Mouse (Mus musculus) small intestine, adult 2 months (tissue): ENCODE measurements around the gene Fbn1. TPM values are rescaled to one million over a fixed set of nuclear protein-coding genes. Genes with fewer than 3 reads are reported as not detected.
A peak's percentile ranks its signal among the peaks of the same experiment; 100 is the strongest.

Experiments
- H3K27ac ChIP-seq: fragments of 200-500 bp; 2 replicates; pipeline ENCODE4 v1.5.1; 2012; ENCODE audit warnings: low read depth, low read length, control low read depth, inconsistent platforms; ENCODE audit not compliant: insufficient read depth
- H3K27me3 ChIP-seq: fragments of 200-500 bp; 2 replicates; pipeline ENCODE4 v1.6.1; 2012; ENCODE audit warnings: mild to moderate bottlenecking, moderate library complexity, low read length, inconsistent platforms; ENCODE audit not compliant: control insufficient read depth, insufficient read depth
- H3K36me3 ChIP-seq: fragments of 200-500 bp; 2 replicates; pipeline ENCODE4 v1.6.1; 2012; ENCODE audit warnings: mild to moderate bottlenecking, low read length, control low read depth, inconsistent platforms; ENCODE audit not compliant: control insufficient read depth, insufficient read depth
- H3K4me1 ChIP-seq: fragments of 200-500 bp; 2 replicates; pipeline ENCODE4 v1.6.1; 2012; ENCODE audit warnings: low read length, inconsistent platforms, mixed read lengths; ENCODE audit not compliant: control insufficient read depth, insufficient read depth, insufficient read length
- H3K4me3 ChIP-seq: fragments of 200-500 bp; 2 replicates; pipeline ENCODE4 v1.5.1; 2012; ENCODE audit warnings: low read depth, mild to moderate bottlenecking, control low read depth, inconsistent platforms, low read length, moderate library complexity
- CTCF ChIP-seq: fragments of 200-500 bp; IDR thresholded peaks from 2 replicates; pipeline ENCODE4 v1.5.1; 2012; ENCODE audit warnings: low read depth, mild to moderate bottlenecking, control low read depth, inconsistent platforms, low read length, moderate library complexity, mixed read lengths; ENCODE audit not compliant: insufficient replicate concordance, insufficient read length; ENCODE audit errors: extremely low read depth
- POLR2A ChIP-seq: fragments of 200-500 bp; IDR thresholded peaks from 2 replicates; pipeline ENCODE4 v1.6.1; 2012; ENCODE audit warnings: low read depth, mild to moderate bottlenecking, control low read depth, inconsistent platforms, low read length, moderate library complexity
- WGBS: fragments of 180-500 bp; shearing (Covaris S2); methylation state at CpG from one replicate; pipeline ENCODE4 v1.1.7; 2018; 5-methylcytosine and 5-hydroxymethylcytosine counted together
- polyA plus RNA-seq: library from polyadenylated mRNA; depleted of rRNA; stranded (reverse); fragments of >200 nt; gene quantifications from 2 replicates; pipeline ENCODE4 v1.2.3, GENCODE M21; 2012

Fbn1 gene
- polyA plus RNA-seq, 1 experiment, result 5.1 TPM

DNA sequence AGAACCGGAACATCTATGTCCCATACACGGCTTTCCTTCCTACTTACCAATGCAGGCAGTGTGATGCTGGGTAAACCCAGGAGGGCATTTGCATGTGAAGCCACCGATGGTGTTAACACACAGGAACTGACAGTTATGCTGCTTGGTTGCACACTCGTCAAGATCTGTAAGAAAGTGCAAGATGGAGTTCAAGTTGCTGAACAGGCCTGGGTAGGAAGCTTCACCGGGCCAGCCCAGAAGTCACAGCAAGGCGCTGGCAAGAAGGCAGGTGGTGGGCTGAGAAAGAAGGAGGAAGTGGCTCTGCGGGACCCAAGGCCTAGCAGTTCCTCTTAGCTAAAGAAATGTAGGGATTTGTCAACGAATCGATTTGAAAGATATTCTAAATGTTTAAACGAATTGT, 198.1 kb downstream of the Fbn1 start:
- Histone ChIP-seq H3K27me3 (no peaks in the 10 kb centered on the region), H3K36me3 (no peaks in the 10 kb centered on the region), H3K4me3 (no peak overlapping the region), H3K27ac (no peak overlapping the region), H3K4me1 (no peaks in the 10 kb centered on the region)
- TF ChIP-seq POLR2A, result no peak
- TF ChIP-seq CTCF, result no peak
- 76% methylated on average over 10 of the region's 10 CpGs for WGBS

DNA sequence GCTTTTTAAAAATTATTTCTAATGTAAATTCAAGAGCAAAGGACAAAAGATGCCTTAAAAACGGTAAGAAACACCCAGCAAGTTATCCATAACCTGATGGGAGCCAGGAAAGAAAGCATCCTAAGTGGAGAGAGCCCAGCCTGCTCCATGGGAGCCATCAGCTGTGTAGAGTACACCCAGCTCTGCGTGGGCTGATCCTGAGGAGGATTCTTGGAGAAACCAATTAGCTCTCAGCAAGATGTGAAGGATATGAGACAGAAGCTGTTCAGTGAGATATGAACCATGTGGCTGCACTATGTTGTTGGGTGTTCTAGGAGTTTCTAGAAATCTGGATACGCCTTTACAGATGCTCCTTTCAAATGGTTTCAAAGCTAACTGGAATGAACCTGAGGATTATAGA, 202.1 kb downstream of the Fbn1 start:
- Histone ChIP-seq H3K27me3 (no peaks in the 10 kb centered on the region), H3K4me1 (no peaks in the 10 kb centered on the region), H3K36me3 (no peaks in the 10 kb centered on the region), H3K4me3 (no peak overlapping the region), H3K27ac (no peak overlapping the region)
- TF ChIP-seq POLR2A (no peak), CTCF (no peak)
- WGBS, result 74% methylated on average over 3 of the region's 3 CpGs

DNA sequence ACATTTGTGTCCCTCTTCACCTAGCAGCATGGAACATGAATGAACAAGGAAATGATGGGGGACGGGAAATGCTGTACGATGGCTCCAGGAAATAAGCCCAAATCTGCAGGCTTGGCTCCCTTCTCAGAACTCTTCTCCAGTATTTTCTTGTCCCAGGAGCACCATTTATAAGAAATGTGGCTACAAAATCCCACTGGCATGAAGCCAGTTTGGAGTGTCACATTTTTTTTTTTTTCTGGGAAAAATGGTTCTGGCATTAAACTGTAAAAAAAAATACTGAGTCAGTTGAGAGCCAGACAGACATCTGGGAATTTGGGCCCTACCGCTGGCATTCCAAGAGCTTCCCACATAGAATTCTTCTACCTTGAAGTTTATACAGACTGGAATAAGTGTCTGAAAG, 203.0 kb downstream of the Fbn1 start:
- Histone ChIP-seq H3K36me3 (no peaks in the 10 kb centered on the region), H3K4me3 (no peak overlapping the region), H3K27ac (no peak overlapping the region), H3K27me3 (no peaks in the 10 kb centered on the region), H3K4me1 (no peaks in the 10 kb centered on the region)
- whole genome bisulfite sequencing, result 79% methylated on average over 3 of the region's 3 CpGs
- TF ChIP-seq POLR2A (no peak), CTCF (no peak)

DNA sequence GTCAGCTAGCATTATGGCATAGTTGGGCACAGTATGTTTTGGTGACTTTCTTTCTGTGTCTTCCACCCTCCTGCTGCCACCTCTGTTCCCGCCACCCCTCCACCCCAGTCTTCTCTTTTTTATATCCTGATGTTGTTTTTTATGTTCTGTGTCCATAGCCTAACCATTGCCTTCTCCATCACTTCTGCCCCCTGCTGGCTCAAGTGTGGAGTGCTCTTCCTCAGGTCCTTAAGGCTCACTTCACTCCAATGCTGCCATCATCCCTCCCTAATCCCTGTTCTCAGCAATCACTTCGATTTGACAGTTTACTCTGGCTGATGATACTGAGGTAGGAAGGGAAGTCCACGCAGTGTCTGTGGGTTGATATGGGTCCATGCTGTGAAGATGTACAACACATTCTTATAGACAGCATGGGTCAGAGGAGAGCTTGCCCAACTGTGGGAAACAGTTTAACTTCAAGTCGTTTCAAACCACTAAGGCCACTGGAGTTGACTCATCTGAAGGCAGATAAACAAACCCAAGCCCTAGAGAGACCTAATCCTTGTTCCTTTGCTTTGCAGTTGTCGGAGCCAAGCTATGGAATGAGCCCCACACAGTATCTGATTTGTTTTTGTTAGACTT, 203.9 kb downstream of the Fbn1 start:
- no peaks in the 10 kb centered on the region for H3K27me3 ChIP-seq
- no peak overlapping the region for H3K27ac ChIP-seq
- WGBS, result 62% methylated on average over 5 of the region's 5 CpGs
- TF ChIP-seq CTCF (peak; percentile 27; the same call in 1 of the 2 replicates), POLR2A (no peak)
- no peaks in the 10 kb centered on the region for H3K36me3 ChIP-seq
- H3K4me1 ChIP-seq, result no peaks in the 10 kb centered on the region
- no peak overlapping the region for H3K4me3 ChIP-seq

DNA sequence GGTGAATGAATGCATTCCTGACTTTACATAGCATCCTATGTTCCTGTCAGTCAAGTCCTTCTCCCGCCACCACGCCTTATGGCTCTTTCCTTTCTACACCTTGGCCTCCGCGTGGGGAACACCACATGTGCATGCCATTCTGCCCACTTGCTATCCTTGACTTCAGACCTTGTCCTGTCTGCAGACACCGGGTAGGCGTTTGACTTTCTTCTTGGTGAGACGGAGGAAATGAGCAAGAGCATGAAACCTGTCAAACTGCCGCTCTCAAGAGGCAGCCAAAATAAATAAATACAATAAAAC, 205.2 kb downstream of the Fbn1 start:
- WGBS, result 74% methylated on average over 8 of the region's 8 CpGs
- no peaks in the 10 kb centered on the region for H3K36me3 ChIP-seq
- no peak for TF ChIP-seq CTCF
- no peak for TF ChIP-seq POLR2A
- H3K27me3 ChIP-seq, result no peaks in the 10 kb centered on the region
- no peak overlapping the region for H3K27ac ChIP-seq
- H3K4me1 ChIP-seq, result no peaks in the 10 kb centered on the region
- H3K4me3 ChIP-seq, result no peak overlapping the region

DNA sequence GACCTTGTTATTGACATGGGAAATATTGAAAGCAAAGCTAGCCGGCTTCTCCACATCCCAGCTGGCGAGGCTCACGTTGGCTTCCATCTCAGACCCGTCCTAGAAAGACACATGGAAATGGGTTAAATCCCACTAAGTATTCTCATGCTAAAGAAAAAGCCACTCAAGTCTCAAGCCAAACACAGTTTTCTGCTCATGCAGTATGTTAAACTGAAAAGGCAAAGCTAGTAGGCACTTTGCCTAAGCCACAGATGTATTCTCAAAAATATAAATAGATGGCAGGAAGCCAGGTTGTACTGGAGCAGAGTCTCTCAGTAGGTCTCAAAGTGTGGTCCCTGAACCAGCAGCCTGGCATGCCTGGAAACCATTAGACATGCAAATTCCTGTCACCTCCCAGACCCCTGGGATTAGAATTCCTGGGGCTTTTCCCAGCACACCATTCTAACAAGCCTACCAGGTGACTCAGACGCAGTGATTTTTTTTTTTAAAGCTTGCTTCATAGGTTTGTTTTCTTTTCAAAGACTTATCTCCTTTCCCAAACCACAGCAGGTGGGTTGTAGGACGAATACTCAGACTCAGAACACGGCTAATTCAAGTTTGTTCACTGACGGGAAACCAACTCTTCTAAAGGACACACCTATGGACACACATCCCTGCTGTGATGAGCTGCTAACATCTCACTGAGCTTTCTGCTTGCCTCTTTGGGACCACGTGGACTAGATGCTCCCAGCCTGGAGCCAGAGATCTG, 205.7 kb downstream of the Fbn1 start:
- Histone ChIP-seq H3K4me1 (no peaks in the 10 kb centered on the region), H3K36me3 (no peaks in the 10 kb centered on the region), H3K27ac (no peak overlapping the region), H3K4me3 (no peak overlapping the region), H3K27me3 (no peaks in the 10 kb centered on the region)
- no peak for TF ChIP-seq CTCF
- TF ChIP-seq POLR2A, result no peak
- 64% methylated on average over 9 of the region's 9 CpGs for WGBS

DNA sequence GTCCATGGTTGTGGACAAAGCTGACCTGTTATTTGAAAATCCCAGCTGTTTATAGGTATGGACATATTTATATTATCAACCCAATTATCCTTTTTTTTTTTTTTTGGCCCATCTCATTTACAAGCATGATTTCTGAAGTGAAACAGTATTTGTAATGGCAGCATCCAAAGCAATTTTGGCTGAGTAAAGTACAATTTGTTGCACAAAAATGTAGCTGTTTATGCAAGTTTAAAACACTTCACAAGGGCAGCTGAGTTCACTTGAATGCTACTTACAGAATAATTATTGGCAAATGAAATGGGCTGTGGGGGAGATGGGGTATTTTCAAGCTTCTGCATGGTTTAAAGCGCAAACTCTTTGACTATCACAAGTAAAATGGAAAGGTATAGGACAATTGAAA, 209.0 kb downstream of the Fbn1 start:
- H3K27ac ChIP-seq, result no peak overlapping the region
- WGBS, result 85% methylated on average over 1 of the region's 1 CpGs
- TF ChIP-seq CTCF (no peak), POLR2A (no peak)

More for the DNA sequence above, 209.0 kb downstream of the Fbn1 start:
- H3K4me1 ChIP-seq, result no peaks in the 10 kb centered on the region
- no peaks in the 10 kb centered on the region for H3K27me3 ChIP-seq
- H3K36me3 ChIP-seq, result no peaks in the 10 kb centered on the region
- no peak overlapping the region for H3K4me3 ChIP-seq
